Mouse (Mus musculus) testis, adult 2 months (tissue): ENCODE measurements around the gene Zfp202. TPM values are rescaled to one million over a fixed set of nuclear protein-coding genes. Genes with fewer than 3 reads are reported as not detected.

ENCODE experiments used
- H3K27ac ChIP-seq: fragments of 200-500 bp; 2 replicates; pipeline ENCODE4 v1.5.1; 2012; ENCODE audit warnings: low read depth, low read length; ENCODE audit not compliant: control insufficient read depth, insufficient read depth
- H3K27me3 ChIP-seq: fragments of 200-500 bp; 2 replicates; pipeline ENCODE4 v1.6.1; 2012; ENCODE audit warnings: mild to moderate bottlenecking, low read length, moderate library complexity; ENCODE audit not compliant: control insufficient read depth, insufficient read depth
- H3K36me3 ChIP-seq: fragments of 200-500 bp; 2 replicates; pipeline ENCODE4 v1.6.1; 2012; ENCODE audit warnings: mild to moderate bottlenecking, low read length; ENCODE audit not compliant: control insufficient read depth, insufficient read depth
- H3K4me1 ChIP-seq: fragments of 200-500 bp; 2 replicates; pipeline ENCODE4 v1.6.1; 2012; ENCODE audit warnings: low read length; ENCODE audit not compliant: control insufficient read depth, insufficient read depth
- H3K4me3 ChIP-seq: fragments of 200-500 bp; 2 replicates; pipeline ENCODE4 v1.5.1; 2012; ENCODE audit warnings: low read depth, mild to moderate bottlenecking, low read length, moderate library complexity, mixed read lengths; ENCODE audit not compliant: control insufficient read depth
- CTCF ChIP-seq: fragments of 200-500 bp; IDR thresholded peaks from 2 replicates; pipeline ENCODE4 v1.5.1; 2012; ENCODE audit warnings: low read depth, mild to moderate bottlenecking, inconsistent platforms, low read length, moderate library complexity; ENCODE audit not compliant: control insufficient read depth, insufficient read depth, insufficient replicate concordance
- POLR2A ChIP-seq: fragments of 200-500 bp; IDR thresholded peaks from 2 replicates; pipeline ENCODE4 v1.6.1; 2012; ENCODE audit warnings: low read depth, mild to moderate bottlenecking, inconsistent platforms, low read length, moderate library complexity; ENCODE audit not compliant: control insufficient read depth
- polyA plus RNA-seq: library from polyadenylated mRNA; depleted of rRNA; stranded (reverse); fragments of >200 nt; gene quantifications from 2 replicates; pipeline ENCODE4 v1.2.3, GENCODE M21; 2012

The Zfp202 gene
- polyA plus RNA-seq, 1 experiment = 3.9 TPM

- TF ChIP-seq POLR2A = no peak
- TF ChIP-seq CTCF = no peak
- Histone ChIP-seq H3K4me1 (peaks cover 2% of the 10 kb centered on the region; the same call in 1 of the 2 replicates), H3K27ac (no peak overlapping the region), H3K36me3 (no peaks in the 10 kb centered on the region), H3K27me3 (no peaks in the 10 kb centered on the region), H3K4me3 (no peak overlapping the region)
Observed at GRCm38 (mm10) chr9:40228804-40229331, 36.8 kb downstream of the Zfp202 start.

- no peaks in the 10 kb centered on the region for H3K36me3 ChIP-seq
- H3K4me1 ChIP-seq = peaks cover 2% of the 10 kb centered on the region; the same call in 1 of the 2 replicates
- H3K4me3 ChIP-seq = no peak overlapping the region
- TF ChIP-seq POLR2A (no peak), CTCF (no peak)
- H3K27me3 ChIP-seq = no peaks in the 10 kb centered on the region
- no peak overlapping the region for H3K27ac ChIP-seq
Observed at GRCm38 (mm10) chr9:40229479-40229878, 37.4 kb downstream of the Zfp202 start.

- Histone ChIP-seq H3K4me1 (peaks cover 2% of the 10 kb centered on the region; the same call in 1 of the 2 replicates), H3K36me3 (no peaks in the 10 kb centered on the region), H3K4me3 (no peak overlapping the region), H3K27ac (no peak overlapping the region), H3K27me3 (no peaks in the 10 kb centered on the region)
- TF ChIP-seq POLR2A (no peak), CTCF (no peak)
Observed at GRCm38 (mm10) chr9:40231019-40231418, 38.9 kb downstream of the Zfp202 start.

GRCm38 (mm10) chr9:40234233-40235072, 42.3 kb downstream of the Zfp202 start:
- peaks cover 2% of the 10 kb centered on the region; the same call in 1 of the 2 replicates for H3K4me1 ChIP-seq
- no peaks in the 10 kb centered on the region for H3K27me3 ChIP-seq
- no peak overlapping the region for H3K4me3 ChIP-seq
- H3K27ac ChIP-seq = no peak overlapping the region
- TF ChIP-seq POLR2A = no peak
- no peak for TF ChIP-seq CTCF
- no peaks in the 10 kb centered on the region for H3K36me3 ChIP-seq

GRCm38 (mm10) chr9:40235220-40235619, 43.1 kb downstream of the Zfp202 start:
- H3K36me3 ChIP-seq = no peaks in the 10 kb centered on the region
- TF ChIP-seq POLR2A (no peak), CTCF (no peak)
- H3K27ac ChIP-seq = no peak overlapping the region
- H3K4me1 ChIP-seq = no peaks in the 10 kb centered on the region
- no peaks in the 10 kb centered on the region for H3K27me3 ChIP-seq
- no peak overlapping the region for H3K4me3 ChIP-seq

- H3K27ac ChIP-seq = no peak overlapping the region
- H3K27me3 ChIP-seq = no peaks in the 10 kb centered on the region
- TF ChIP-seq POLR2A (no peak), CTCF (no peak)
- peaks cover 5% of the 10 kb centered on the region for H3K4me1 ChIP-seq
- H3K36me3 ChIP-seq = no peaks in the 10 kb centered on the region
- H3K4me3 ChIP-seq = no peak overlapping the region
Observed at GRCm38 (mm10) chr9:40239749-40240148, 47.6 kb downstream of the Zfp202 start.

- TF ChIP-seq POLR2A (no peak), CTCF (no peak)
- no peak overlapping the region for H3K4me3 ChIP-seq
- peaks cover 5% of the 10 kb centered on the region for H3K4me1 ChIP-seq
- no peaks in the 10 kb centered on the region for H3K27me3 ChIP-seq
- H3K36me3 ChIP-seq = no peaks in the 10 kb centered on the region
- H3K27ac ChIP-seq = no peak overlapping the region
Observed at GRCm38 (mm10) chr9:40240311-40240710, 48.2 kb downstream of the Zfp202 start.
